Mouse (Mus musculus) brown adipose tissue, adult 24 weeks (tissue): ENCODE measurements around the gene Myo5c. TPM values are rescaled to one million over a fixed set of nuclear protein-coding genes. Genes with fewer than 3 reads are reported as not detected.

Source experiments
- H3K27ac ChIP-seq: fragments of 200-500 bp; replicated peaks from 2 replicates; pipeline ENCODE4 v1.5.1; 2012; ENCODE audit warnings: low read depth, mild to moderate bottlenecking, low read length
- H3K4me1 ChIP-seq: fragments of 200-500 bp; 2 replicates; pipeline ENCODE4 v1.6.1; 2012; ENCODE audit warnings: low read length, mixed read lengths; ENCODE audit not compliant: control insufficient read depth, insufficient read depth, insufficient read length
- H3K4me3 ChIP-seq: fragments of 200-500 bp; 2 replicates; pipeline ENCODE4 v1.5.1; 2012; ENCODE audit warnings: low read depth, mild to moderate bottlenecking, low read length, moderate library complexity; ENCODE audit not compliant: insufficient read depth
- polyA plus RNA-seq: library from polyadenylated mRNA; stranded (reverse); fragments of >200 nt; gene quantifications from 2 replicates; pipeline ENCODE4 v1.2.4, GENCODE M21; 2012; ENCODE audit not compliant: missing spikeins, insufficient read depth, insufficient read length

Gene Myo5c
- polyA plus RNA-seq, 1 experiment: 18.4 TPM

GRCm38 (mm10) chr9:75314517-75315105, 82.8 kb downstream of the Myo5c start:
- no peak overlapping the region for H3K27ac ChIP-seq
- peaks cover 3% of the 10 kb centered on the region; the same call in 1 of the 2 replicates for H3K4me1 ChIP-seq
- H3K4me3 ChIP-seq: peak overlapping the region; percentile 77

DNA sequence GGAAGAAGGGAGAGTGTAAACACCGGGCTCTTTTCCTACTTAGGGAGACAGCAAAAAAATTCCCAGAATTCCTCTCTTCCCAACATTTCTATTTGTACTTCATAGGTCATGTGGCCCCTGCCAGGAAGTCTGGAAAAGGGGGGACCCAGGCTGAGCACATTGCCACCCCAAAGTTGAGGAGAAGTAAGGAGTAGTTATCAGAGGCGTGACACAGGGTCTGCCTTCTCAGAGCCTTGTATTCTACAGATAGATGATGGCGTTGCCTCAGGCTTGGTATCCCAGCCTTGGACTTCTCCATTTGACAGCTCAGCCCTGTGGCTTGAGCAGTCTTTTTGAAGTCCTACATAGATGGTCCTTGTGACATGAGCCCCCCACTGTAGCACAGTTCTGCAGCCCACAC, 83.4 kb downstream of the Myo5c start:
- H3K27ac ChIP-seq: no peak overlapping the region
- H3K4me3 ChIP-seq: no peak overlapping the region
- H3K4me1 ChIP-seq: peaks cover 3% of the 10 kb centered on the region; the same call in 1 of the 2 replicates

DNA sequence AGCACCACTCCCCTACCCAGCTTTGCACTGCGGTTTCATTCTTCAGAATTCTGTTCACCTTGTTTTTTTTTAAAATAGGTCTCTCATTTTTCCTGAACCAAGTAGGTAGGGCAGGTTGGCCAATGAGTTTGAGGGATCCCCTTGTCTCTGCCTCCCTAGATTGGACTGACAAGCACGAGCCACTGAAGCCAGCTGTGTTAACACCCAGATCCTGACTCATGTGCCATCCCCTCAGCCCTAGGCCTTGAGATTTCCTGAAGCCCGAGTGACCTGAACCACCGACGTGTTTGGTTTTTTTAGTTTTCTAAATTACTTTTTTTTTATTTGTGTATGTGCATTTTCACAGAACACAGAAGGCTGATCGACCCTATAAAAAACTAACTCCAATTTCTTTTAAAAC, 85.0 kb downstream of the Myo5c start:
- Histone ChIP-seq H3K4me1 (peaks cover 3% of the 10 kb centered on the region; the same call in 1 of the 2 replicates), H3K27ac (no peak overlapping the region), H3K4me3 (no peak overlapping the region)

DNA sequence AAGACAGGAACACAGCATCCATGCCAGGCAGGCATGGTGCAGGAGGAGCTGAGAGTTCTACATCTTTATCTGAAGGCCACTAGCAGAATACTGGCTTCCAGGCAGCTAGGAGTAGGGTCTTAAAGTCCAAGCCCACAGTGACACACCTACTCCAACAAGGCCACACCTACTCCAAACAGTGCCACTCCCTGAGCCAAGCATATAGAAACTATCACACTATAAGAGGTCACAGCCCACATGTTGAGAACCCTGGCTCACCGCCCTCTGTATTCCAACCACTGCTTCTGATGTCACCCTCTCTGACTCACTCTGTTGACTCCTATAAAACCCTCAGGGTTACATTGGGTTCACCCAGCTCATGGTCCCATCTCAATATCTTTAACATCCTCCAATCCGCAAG, 86.4 kb downstream of the Myo5c start:
- H3K4me1 ChIP-seq: peaks cover 3% of the 10 kb centered on the region; the same call in 1 of the 2 replicates
- no peak overlapping the region for H3K27ac ChIP-seq
- no peak overlapping the region for H3K4me3 ChIP-seq

GRCm38 (mm10) chr9:75319365-75319764, 87.5 kb downstream of the Myo5c start:
- no peak overlapping the region for H3K27ac ChIP-seq

GRCm38 (mm10) chr9:75322099-75322885, 90.5 kb downstream of the Myo5c start:
- H3K4me1 ChIP-seq: no peaks in the 10 kb centered on the region
- no peak overlapping the region for H3K27ac ChIP-seq
- no peak overlapping the region for H3K4me3 ChIP-seq

More at GRCm38 (mm10) chr9:75319365-75319764, 87.5 kb downstream of the Myo5c start:
- Histone ChIP-seq H3K4me3 (no peak overlapping the region), H3K4me1 (peaks cover 3% of the 10 kb centered on the region; the same call in 1 of the 2 replicates)

DNA sequence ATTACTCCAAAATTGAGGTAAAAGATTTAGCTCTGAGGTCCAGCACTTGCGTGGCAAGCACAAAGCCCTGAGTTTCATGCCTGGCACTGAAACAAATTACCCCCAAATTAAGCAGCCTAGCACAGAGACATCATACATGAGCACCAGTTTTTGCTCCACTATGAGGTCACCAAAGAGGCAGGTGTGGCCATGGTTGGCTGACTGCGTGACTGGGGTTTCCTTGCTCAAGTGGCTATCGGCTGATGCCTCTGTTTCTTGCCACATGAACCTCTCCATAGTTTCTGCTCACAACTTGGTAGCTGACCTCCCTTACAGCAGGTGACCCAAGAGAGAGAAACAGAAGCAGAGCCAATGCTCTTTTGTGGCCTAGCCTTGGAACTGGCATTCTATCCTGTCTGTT, 96.2 kb downstream of the Myo5c start:
- no peak overlapping the region for H3K4me3 ChIP-seq
- no peak overlapping the region for H3K27ac ChIP-seq
- no peaks in the 10 kb centered on the region for H3K4me1 ChIP-seq

DNA sequence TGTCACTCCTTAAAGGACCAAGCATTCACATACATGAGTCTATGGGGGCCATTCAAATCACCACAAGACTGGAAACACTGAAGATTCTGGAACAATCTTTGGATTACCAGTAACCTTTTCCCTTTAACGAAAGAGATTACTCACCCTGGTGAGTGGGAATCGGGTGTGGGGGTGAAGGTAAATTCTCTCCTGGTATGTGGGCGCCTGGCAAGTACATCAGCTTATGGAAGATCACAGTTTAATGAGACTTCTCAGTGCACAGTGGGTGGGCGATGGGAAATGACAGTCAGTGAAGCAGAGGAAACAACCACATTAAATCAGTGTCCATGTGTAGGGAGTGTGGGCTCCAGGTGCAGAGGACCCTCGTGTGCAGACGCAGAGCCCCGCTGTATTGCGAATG, 99.0 kb downstream of the Myo5c start:
- H3K4me1 ChIP-seq: no peaks in the 10 kb centered on the region
- H3K4me3 ChIP-seq: no peak overlapping the region

GRCm38 (mm10) chr9:75334440-75334839, 102.6 kb downstream of the Myo5c start:
- Histone ChIP-seq H3K4me3 (no peak overlapping the region), H3K4me1 (no peaks in the 10 kb centered on the region), H3K27ac (no peak overlapping the region)

More for the DNA sequence above, 99.0 kb downstream of the Myo5c start:
- H3K27ac ChIP-seq: no peak overlapping the region

GRCm38 (mm10) chr9:75338016-75338415, 106.2 kb downstream of the Myo5c start:
- H3K27ac ChIP-seq: no peak overlapping the region

GRCm38 (mm10) chr9:75342433-75342832, 110.6 kb downstream of the Myo5c start:
- H3K4me3 ChIP-seq: no peak overlapping the region
- H3K27ac ChIP-seq: 0 out of 2 replicates have a peak overlapping the region, but pooled peaks have one; percentile 37
- peaks cover 2% of the 10 kb centered on the region; the same call in 1 of the 2 replicates for H3K4me1 ChIP-seq

More at GRCm38 (mm10) chr9:75338016-75338415, 106.2 kb downstream of the Myo5c start:
- Histone ChIP-seq H3K4me1 (no peaks in the 10 kb centered on the region; the same call in 1 of the 2 replicates), H3K4me3 (no peak overlapping the region)

GRCm38 (mm10) chr9:75347458-75347857, 115.6 kb downstream of the Myo5c start, which contains the start of gene Bcl2l10:
Bcl2l10 (plus strand) TSS chr9:75347758.
- H3K27ac ChIP-seq: peak within 1 kb of the TSS; percentile 51
- H3K4me3 ChIP-seq: no peak within 1 kb of the TSS
- peaks cover 5% of the 10 kb centered on the region; the same call in 1 of the 2 replicates for H3K4me1 ChIP-seq

- Histone ChIP-seq H3K27ac (peak overlapping the region; percentile 51), H3K4me1 (peaks cover 5% of the 10 kb centered on the region; the same call in 1 of the 2 replicates), H3K4me3 (no peak overlapping the region)
Observed at GRCm38 (mm10) chr9:75348066-75348465, 116.2 kb downstream of the Myo5c start.

- no peak overlapping the region for H3K4me3 ChIP-seq
- H3K4me1 ChIP-seq: peaks cover 5% of the 10 kb centered on the region; the same call in 1 of the 2 replicates
- 0 out of 2 replicates have a peak overlapping the region, but pooled peaks have one; percentile 14 for H3K27ac ChIP-seq
Observed at GRCm38 (mm10) chr9:75348641-75349040, 116.8 kb downstream of the Myo5c start.

DNA sequence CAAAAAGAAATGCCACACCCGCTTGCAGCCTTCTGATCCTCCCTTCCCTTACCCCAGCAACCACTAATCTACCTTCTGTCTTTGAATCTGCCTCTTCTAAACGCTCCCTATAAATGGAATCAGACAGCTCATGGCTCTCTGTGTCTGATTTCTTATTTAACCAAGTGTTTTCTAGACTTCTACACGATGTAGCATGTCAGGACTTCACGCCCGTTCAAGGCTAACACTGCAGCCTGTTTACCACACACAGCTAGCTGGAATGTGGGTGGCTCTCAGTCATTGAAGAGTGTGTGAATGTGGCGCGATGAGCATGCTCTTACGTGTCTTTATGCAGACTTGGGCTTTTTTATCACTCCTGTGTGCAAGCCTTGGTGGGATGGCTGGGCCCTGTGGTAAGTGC, 121.3 kb downstream of the Myo5c start:
- no peaks in the 10 kb centered on the region for H3K4me1 ChIP-seq

More for the DNA sequence above, 121.3 kb downstream of the Myo5c start:
- Histone ChIP-seq H3K27ac (no peak overlapping the region), H3K4me3 (no peak overlapping the region)
